Mouse (Mus musculus) naive thymus-derived CD4-positive, alpha-beta T cell, adult 5 months (primary cell): Measurements from ENCODE around the gene Msmp. TPM values are rescaled to one million over a fixed set of nuclear protein-coding genes. Genes with fewer than 3 reads are reported as not detected.

ENCODE experiments used
- polyA plus RNA-seq: library from polyadenylated mRNA; unstranded; fragments of 100-300 nt; shearing (Covaris generic); gene quantifications from one replicate; pipeline ENCODE4 v1.2.1, GENCODE M21; 2017

Gene Msmp
- polyA plus RNA-seq, result 2.4 TPM

GRCm38 (mm10) chr4:43584444-43585416, at the start of gene Msmp:
TSS of gene Msmp (minus strand) at chr4:43584494.

DNA sequence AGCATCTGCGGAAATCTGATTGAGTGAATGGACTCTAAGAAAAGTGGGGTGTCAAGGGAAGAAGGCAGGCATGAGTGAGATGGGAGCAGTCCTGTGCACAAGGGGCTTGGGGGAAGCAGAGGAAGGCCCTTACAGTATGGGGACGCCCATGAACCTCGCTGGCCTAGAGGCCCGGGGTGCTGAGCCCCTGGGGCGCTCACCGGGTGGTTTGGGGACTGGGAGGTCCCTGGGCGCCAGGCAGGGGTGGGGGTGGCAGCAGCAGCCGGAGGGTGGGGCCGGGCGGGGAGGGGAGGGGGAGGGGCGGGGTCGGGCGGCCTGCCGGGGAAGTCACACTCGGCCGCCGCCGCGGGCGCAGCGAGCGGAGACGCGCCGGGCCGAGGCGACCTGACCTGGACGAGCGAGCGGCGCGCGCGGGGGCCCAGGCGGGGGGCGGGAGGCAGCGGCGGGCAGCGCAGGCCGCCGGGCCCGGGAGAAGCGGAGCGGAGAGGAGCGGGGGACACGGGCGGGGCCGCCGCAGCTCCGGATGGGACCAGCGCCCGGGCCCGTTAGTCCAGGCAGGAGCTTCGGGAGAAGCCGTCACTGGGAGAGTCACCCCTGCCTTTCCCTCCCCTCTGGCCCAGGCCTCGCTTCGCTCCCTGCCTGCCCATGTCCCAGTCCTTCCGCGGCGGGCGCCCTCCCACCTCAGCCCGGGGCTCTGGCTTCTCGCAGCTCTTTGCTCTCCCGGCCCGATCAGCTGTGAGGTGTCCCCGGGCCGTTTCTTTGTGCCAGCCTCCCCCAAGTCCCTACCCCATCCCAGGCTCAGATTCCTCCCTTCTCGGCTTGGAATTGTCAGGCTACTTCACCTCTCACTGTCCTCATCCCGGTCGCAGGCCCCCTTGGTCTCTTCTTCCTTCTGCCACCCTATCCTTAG, 47.0 kb upstream of the Msmp start, which contains the start of gene Npr2:
Npr2 (plus strand) TSS at position 890 of the 910 bp plus-strand sequence.

DNA sequence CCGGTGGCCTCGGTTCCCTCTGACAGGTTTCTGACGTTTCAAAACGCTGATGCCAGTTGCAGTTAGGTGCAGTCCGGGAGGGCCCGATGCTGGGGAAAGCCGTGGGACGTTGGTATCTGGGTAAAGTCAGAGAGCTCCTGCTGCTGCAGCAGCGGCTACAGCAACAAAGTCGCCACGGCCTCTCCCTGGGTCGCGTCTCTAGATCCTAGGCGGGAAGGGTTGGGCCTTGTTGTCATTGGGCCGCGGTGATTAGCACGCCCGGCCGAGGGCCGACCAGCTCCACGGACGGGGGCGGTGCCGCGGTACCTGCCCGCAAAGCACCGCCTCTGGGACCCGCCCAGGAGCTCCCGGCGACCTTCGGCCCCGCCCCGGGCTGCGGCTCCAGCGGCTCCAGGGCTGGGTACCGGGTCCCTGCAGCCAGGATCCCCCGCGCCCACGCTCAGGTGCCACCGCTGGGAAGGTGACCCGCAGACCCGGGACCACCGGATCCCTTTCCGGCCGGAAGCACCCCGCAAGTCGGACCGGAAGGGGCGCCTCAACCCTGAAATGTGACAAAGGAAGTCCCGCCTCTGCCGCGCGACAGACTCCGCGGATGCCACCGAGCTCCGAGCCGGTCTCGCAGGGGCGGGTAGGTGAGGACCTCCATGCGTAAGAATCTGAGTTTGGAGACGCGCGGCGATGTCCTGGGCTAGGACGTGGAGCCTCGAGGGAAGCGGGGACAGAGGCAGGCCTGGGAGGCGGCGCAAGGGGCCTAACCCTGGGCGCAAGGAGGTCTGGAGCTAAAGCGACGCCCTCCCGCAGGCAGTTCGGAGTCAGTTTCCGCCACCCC, 5.7 kb downstream of the Msmp start, which contains the start of the genes Rgp1 and Gba2:
Rgp1 (plus strand) TSS at position 340 of the 829 bp plus-strand sequence.
Gba2 (minus strand) TSS at position 498 of the 829 bp plus-strand sequence.

DNA sequence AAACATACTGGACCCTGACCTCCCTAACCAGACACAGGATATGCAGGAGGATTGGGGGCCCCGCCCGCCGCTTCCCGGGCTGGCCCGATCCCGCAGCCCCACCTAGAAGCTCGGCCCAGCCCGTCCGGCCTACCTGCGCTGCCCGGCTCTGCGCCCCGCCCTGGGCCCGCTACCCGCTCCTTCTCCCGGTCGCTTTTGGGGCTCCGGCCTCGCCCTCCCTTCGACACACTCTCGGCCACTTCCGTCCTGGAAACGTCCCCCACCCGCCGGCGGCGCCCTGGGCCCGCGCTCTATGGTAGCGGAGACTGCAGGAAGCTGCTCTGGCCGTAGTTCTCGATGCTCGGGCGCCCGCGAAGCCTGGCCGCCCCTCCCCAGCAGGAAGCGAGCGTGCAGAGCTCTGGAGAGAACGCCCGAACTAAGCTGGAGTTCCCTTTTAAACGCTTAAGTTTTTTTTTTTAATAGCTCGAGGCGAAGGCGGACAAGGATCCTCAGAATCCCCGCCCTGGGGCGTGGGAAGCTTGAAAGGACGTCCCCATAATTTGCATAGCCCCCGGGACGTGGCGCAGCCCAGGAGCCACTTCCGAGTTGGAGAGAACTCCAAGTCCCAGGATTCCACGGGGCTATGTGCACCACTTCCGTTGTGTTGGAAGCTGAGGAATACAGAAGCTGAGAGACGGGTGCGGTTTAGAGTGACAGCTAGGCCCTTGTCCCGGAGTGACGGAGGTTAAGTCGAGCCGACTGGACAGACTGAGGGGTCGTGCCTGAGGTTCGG, 22.1 kb downstream of the Msmp start, which contains the start of the genes Creb3 and Tln1:
Creb3 (plus strand) TSS at position 336 of the 772 bp plus-strand sequence.
Tln1 (minus strand) TSS at position 695 of the 772 bp plus-strand sequence.

Other genes with a start within 250 kb of the Msmp start
- gene Rusc2, start 202.5 kb downstream of the Msmp start, polyA plus RNA-seq, result not detected
- not detected for gene Fam166b, start 155.4 kb downstream of the Msmp start, polyA plus RNA-seq
- 44.9 TPM for gene Tesk1, start 142.6 kb downstream of the Msmp start, polyA plus RNA-seq
- gene Cd72, start 129.9 kb downstream of the Msmp start, polyA plus RNA-seq, result 59.9 TPM
- gene Sit1, start 100.8 kb downstream of the Msmp start, polyA plus RNA-seq, result 102 TPM
- 52.6 TPM for gene Ccdc107, start 91.6 kb downstream of the Msmp start, polyA plus RNA-seq
- gene Arhgef39, start 84.8 kb downstream of the Msmp start, polyA plus RNA-seq, result 6.2 TPM
- 0.42 TPM for gene Car9, start 77.5 kb downstream of the Msmp start, polyA plus RNA-seq
- not detected for gene Tpm2, start 60.7 kb downstream of the Msmp start, polyA plus RNA-seq
- gene Creb3, start 22.2 kb downstream of the Msmp start, polyA plus RNA-seq, result 82.1 TPM
- 240 TPM for gene Tln1, start 21.8 kb downstream of the Msmp start, polyA plus RNA-seq
- gene Rgp1, start 5.8 kb downstream of the Msmp start, polyA plus RNA-seq, result 9.6 TPM
- 39.8 TPM for gene Gba2, start 5.6 kb downstream of the Msmp start, polyA plus RNA-seq
- not detected for gene Npr2, start 47.4 kb upstream of the Msmp start, polyA plus RNA-seq
- gene Spag8, start 69.1 kb upstream of the Msmp start, polyA plus RNA-seq, result not detected
- 37.8 TPM for gene Hint2, start 72.0 kb upstream of the Msmp start, polyA plus RNA-seq
- 1.2 TPM for gene Tmem8b, start 84.5 kb upstream of the Msmp start, polyA plus RNA-seq
- 0.96 TPM for gene Fam221b, start 84.7 kb upstream of the Msmp start, polyA plus RNA-seq
- gene Olfr70, start 116.3 kb upstream of the Msmp start, polyA plus RNA-seq, result not detected
- not detected for gene Olfr71, start 125.8 kb upstream of the Msmp start, polyA plus RNA-seq
- gene Hrct1, start 142.7 kb upstream of the Msmp start, polyA plus RNA-seq, result not detected
- not detected for gene Spaar, start 145.5 kb upstream of the Msmp start, polyA plus RNA-seq
- gene Olfr159, start 186.5 kb upstream of the Msmp start, polyA plus RNA-seq, result not detected
- gene Olfr156, start 239.4 kb upstream of the Msmp start, polyA plus RNA-seq, result not detected